Mouse (Mus musculus): ENCODE measurements around the gene Cnga4.
"Not testable (repeated sequence)": the region's sequence is repeated elsewhere in the genome, so short reads cannot be mapped to it uniquely, and the experiment has no call there.

Cnga4 gene

DNA sequence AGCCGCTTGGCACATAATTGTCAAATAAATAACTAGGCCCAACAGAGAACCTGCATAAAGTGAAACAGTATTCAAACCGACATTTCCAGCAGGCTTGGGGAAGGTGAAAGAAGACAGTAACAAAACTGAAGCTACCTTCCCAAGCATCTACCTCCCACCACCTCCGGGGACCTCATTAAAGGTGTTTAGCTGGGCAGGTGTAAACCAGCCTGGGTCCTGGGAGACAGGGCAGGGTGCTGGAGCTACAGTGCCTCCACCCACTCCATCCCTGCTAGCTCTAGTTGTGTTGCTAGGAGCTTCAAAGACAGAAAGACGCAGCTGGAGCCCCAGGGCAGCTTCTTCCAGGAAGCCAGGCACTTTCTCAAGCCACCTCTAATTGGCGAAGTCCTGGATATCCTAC, at the start of gene Cnga4:
Gene Cnga4 (plus strand): TSS at position 301 of the 400 bp plus-strand sequence.
- no peak for DNase-seq (ENCODE audit: low spot score in 2 of 2)

DNA sequence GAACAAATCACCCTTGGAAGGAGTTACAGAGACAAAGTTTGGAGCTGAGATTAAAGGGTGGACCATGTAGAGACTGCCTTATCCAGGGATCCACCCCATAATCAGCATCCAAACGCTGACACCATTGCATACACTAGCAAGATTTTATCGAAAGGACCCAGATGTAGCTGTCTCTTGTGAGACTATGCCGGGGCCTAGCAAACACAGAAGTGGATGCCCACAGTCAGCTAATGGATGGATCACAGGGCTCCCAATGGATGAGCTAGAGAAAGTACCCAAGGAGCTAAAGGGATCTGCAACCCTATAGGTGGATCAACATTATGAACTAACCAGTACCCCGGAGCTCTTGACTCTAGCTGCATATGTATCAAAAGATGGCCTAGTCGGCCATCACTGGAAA, 48.3 kb upstream of the Cnga4 start:
- not testable (repeated sequence) for DNase-seq (ENCODE audit: low spot score in 2 of 2)

DNA sequence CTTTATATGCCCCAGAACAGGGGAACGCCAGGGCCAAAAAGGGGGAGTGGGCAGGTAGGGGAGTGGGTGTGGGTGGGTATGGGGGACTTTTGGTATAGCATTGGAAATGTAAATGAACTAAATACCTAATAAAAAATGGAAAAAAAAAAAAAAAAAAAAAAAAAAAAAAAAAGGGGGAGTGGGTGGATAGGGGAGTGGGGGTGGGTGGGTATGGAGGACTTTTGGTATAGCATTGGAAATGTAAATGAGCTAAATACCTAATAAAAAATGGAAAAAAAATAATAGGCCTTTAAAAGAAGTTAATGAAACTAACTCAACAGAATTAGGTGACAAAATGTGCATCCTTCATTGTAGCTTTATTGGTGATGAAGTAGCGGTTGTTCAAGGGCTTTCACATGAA, 47.9 kb upstream of the Cnga4 start:
- DNase-seq (ENCODE audit: low spot score in 2 of 2): not testable (repeated sequence)

DNA sequence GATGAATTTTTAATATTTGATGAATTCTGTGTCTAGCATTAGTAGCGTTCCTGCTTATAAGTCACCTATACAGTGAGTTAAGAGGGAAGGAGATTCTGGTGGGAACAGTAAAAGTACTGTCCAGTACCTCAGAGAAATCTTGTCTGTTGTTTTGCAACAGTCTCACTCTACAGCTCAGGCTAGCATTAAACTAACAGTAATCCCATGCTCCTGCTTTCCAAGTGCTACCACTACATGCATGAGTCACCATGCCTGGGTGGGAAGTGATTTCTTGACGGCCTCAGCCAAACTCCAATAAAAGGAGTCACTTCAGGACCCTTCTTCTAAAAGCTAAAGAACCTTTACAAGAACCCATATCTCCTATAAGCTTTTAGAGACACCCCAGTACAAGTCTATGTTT, 42.7 kb upstream of the Cnga4 start:
- no peak for DNase-seq (ENCODE audit: low spot score in 2 of 2)

DNA sequence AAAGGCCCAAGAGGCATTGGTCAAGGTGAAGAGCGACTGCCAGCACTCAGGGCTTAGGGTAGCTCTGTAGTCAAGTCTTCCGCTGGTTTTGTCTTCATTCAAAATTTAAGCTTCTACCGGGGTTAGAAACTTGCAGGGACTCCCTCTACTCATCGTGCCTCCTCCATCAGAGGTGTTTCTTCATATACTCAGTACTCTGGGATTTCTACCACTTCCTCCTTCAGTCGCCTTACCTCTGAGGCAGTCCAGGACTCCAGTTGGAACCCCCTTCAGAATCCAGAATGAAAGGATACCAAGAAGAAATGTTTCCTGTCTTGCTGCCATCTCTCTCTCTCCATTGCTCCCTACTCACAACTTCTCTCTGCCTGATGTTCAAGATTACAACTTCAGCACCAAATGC, 37.1 kb upstream of the Cnga4 start:
- DNase-seq (ENCODE audit: low spot score in 2 of 2): no peak

DNA sequence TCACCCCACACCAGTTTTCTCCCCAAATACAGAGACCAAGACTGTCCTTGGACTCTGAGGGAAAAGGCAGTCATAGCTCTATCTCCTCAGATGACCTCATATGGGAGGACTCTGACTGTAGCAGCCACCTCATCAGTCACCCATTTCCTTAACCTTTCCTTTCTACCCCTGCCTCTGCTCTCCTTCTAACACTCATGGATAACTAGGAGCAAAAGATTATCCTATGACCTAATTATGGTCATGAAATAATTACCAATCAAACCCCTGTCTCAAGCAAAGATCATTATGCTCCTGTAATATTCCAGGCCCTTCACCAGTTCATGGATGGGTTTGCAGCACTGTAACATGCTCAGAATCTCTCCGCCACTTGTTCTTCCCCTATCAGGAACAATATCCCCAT, 36.4 kb upstream of the Cnga4 start, which contains the start of gene Olfr692:
Gene Olfr692 (plus strand): TSS at position 301 of the 400 bp plus-strand sequence.
- no peak for DNase-seq (ENCODE audit: low spot score in 2 of 2)

DNA sequence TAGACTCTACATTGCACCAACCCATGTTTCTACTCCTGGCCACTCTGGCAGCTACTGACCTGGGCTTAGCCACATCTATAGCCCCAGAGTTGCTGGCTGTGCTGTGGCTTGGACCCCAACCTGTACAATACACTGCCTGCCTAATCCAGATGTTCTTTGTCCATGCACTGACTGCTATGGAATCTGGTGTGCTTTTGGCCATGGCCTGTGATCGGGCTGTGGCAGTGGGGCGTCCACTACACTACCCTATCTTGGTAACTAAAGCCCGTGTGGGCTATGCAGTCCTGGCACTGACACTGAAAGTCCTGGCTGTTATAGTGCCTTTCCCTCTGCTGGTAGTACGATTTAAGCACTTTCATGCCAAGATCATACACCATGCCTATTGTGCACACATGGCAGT, 35.8 kb upstream of the Cnga4 start:
- no peak for DNase-seq (ENCODE audit: low spot score in 2 of 2)

DNA sequence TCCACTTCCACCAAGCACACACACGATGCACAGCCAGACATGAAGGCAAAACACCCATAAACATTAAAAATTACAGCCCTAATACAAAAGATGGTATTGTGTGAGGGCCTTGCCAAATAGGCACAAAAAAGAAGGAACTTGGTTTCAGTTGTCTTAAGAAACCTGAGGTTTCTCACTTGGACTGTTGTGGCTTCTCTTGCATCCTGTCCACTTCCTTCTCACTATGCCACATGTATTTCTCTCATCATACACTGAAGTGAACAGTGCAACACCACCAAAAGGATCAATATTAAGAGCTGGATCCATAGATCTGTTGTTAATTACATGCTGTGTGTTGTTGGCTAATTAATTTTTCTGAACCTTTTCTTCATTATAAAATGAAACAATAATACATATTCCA, 31.5 kb upstream of the Cnga4 start:
- no peak for DNase-seq (ENCODE audit: low spot score in 2 of 2)

DNA sequence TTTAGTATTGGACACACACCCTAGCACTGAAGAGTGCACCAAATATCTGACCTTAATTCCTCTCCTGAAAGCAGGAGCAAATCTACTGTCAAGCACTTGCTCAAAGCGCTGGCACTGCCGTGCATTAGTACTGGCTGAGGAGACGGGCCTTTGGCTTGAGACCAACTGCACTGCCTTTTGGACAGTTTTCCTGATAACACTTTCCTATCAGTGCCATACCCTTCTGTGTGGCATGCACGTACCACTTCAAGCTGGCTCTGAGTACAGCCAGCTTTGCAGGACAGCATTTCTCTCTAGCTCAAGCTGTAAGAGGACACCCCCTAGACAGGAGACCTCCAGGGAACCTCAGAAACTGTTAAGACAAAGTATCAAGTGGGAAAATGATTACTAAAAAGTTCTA, 30.9 kb upstream of the Cnga4 start:
- no peak for DNase-seq (ENCODE audit: low spot score in 2 of 2)

DNA sequence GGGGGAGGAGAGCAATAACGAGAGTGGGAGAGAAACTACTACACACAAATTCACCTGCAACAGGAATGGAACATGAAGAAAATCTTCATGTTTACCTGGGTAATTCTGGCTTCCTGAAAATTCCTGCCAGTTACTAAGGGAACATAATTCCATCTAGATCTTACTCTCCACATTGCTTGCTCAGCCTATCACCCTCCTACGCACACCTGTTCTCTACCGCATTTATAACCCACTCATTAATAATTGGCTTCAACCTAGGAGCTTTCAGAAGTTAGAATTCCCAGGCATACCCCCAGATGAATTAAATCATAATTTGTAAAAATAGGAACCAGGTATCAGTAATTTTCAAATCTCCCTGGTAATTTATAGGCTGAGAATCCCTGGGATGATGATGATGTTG, 30.4 kb upstream of the Cnga4 start:
- peak in 1 of 2 experiments; percentile 18 for DNase-seq (ENCODE audit: low spot score in 2 of 2)

DNA sequence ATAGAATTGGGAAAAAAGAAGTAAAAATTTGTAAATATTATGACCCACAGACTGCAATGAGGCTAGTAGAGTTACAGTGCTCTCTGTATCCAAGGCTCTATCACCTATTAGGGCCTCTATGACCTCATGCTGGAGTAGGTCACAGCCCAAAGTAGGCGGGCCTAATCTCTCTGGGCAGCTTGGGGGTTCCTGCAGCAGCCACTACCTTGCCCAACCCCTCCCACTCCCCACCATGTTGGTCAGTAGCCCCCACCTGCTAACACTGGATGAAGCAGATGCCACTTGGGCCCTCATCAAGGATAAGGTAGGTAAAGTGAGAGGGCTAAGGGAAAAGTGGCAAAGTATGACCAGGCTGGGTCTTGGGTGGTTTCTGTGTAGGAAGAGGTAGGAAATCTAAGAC, 29.5 kb upstream of the Cnga4 start, which contains the start of gene Gm5901:
Gene Gm5901 (plus strand): TSS at position 173 of the 400 bp plus-strand sequence.
- no peak for DNase-seq (ENCODE audit: low spot score in 2 of 2)

DNA sequence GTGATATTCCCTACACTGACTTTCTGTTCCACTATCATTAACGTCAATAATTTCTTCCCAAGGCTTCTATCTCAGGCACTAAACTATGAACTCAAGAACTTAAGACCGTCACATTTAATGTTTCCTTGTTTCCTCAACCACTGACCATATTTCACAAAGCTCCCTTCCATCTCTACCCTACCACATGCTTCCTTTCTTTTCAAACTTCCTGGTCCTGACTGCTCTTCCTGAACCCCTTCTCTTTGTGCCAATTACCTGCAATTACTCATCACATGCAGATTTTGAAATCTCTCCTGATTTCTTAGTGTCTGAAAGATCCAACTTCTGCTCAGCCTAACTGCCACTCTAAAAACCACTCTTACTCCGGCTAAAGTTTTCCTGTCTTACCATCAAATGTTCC, 24.0 kb upstream of the Cnga4 start:
- DNase-seq (ENCODE audit: low spot score in 2 of 2): no peak

DNA sequence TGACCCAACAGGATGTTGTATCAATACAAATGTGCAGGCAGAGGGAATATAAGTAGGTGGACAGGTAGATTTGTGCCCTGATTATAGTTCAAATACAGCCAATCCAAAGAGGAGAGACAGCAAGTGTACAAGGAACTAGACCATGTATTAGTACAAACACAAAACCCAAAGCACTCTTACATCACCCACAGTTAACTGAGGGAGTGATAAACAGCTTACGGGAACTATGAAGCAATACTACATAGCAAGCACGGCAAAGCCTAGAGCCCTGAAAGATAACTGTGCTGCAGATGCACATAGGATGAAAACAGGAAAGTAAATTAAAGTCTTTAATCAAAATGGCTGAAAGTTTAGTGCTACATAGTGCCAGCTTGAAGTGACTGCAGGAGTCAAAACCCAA, 16.7 kb upstream of the Cnga4 start:
- no peak for DNase-seq (ENCODE audit: low spot score in 2 of 2)

DNA sequence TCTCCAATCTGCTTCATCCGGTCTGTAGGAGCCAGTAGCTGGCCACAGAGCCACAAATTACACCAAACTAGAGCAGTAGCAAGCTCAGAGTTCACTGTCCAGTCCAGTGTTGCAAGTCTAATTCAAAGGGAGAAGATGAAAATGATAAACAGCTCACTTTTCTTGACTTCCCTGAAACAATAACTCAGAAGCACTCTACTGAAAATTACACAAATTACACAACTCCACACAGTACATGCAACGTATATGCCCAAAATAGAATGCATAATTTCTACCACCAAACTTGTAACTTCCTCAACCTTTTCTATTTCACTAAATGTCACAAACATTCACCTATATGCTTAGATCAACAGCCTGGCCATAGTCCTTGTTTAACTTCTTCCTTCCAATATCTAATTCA, 14.1 kb upstream of the Cnga4 start:
- no peak for DNase-seq (ENCODE audit: low spot score in 2 of 2)

DNA sequence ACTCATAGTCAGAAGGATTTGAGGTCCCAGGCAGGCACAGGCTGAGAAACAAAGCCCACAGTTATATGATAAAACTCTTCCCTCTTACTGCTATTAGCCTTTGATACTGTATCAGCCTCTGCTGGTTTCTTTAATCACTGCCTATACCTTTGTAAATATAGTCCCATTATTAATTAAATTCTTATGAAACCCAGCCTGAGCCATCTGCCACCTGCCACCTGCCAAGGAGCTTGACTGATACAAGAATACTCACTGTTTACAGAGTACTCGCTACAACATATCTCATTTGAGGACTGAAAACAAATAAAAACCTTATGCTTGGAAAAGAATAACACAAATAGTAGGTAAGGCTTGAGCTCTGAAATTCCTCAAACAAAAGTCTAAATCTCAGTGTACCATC, 9.8 kb upstream of the Cnga4 start:
- DNase-seq (ENCODE audit: low spot score in 2 of 2): no peak

DNA sequence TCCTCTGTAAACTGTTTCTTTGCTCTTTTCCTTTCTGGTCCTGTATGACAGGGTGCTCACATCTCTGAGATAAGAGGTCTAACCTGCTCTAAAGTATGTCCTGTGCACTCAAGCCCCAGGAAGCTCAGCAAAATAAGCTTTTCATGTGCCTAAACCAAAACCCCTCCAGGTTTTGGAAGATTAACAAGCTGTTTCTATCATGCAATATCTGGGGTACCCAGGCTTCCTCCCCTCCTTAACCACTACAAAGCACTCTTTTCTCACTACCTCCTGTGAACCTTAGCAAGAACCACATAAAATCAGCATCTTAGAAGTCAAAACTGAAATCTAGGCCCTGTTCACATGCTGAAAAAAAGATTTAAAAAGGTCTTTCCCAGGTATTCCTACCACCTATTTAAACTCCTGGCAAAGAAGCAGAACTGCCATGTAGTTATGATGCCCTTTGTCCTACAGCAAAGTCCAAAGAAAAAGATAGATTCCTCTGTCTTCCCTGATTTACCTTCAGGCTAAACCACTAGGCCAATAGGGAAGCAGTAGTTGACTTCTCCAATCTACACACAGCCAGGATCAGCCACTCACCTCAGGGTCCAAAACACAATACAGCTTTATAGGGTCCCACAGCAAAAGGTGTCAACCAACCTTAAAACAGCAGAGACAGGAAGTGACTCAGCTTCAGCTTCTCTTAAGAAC, 9.1 kb upstream of the Cnga4 start:
- no peak for DNase-seq (ENCODE audit: low spot score in 2 of 2)

DNA sequence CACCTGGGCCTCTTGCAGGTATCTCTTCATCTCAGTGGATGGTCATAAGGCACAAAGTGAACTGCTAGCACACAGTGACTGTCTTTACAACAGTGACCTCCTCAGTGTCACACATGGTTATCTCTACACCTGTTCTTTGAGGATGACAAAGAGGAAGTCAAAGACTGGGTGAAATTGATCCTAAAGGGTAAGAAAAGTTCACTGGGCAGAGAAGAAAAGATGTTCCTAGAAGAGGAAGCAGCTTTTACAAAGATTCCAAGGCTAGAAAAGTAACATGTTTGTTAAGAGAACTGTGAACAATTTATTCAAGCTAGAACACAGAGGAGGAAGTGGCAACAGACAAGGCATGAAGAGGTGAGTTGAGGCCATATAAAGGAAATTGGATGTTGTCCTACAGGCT, 8.2 kb upstream of the Cnga4 start:
- DNase-seq (ENCODE audit: low spot score in 2 of 2): no peak

DNA sequence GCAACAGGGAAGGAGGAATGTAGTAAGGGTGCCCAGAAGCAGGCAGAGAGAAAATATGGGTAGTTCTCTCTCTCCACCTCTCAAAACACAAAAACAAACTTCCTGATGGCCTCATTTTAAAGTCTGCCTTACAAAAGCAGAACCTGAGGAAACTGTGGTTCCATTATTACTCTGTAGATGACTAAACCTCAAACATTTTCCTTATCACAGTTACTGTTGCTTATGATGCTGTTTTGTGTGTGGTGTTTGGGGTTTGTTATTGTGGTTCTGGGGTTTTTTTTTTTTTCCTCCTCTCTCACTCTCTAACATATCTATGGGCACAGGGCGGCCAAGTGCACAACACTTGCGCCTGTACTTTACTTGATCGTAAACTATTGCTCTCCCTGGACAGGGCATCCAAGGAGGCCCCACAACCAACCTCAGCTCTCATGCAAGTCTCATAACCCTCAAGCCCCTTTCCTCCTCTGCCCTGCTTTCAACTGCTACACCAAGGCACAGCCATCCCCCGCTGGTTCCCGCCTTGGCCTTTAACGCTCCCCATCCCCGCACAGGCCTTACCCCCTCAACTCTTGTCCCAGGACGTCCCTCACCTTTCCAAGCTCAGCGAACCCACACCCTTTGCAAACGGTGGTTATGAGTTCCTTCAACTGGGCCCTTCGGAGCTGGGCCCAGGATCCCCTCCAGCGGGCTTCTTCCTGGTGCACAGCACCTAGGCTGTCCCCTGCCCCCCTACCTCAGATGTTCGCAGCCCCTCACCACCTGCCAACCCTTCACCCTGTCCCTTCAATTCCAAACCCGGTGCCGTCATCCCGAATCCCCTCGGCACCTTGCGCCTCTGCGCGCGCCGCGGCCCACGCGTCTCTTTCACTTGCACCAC, 5.1 kb upstream of the Cnga4 start:
- DNase-seq (ENCODE audit: low spot score in 2 of 2): no peak

DNA sequence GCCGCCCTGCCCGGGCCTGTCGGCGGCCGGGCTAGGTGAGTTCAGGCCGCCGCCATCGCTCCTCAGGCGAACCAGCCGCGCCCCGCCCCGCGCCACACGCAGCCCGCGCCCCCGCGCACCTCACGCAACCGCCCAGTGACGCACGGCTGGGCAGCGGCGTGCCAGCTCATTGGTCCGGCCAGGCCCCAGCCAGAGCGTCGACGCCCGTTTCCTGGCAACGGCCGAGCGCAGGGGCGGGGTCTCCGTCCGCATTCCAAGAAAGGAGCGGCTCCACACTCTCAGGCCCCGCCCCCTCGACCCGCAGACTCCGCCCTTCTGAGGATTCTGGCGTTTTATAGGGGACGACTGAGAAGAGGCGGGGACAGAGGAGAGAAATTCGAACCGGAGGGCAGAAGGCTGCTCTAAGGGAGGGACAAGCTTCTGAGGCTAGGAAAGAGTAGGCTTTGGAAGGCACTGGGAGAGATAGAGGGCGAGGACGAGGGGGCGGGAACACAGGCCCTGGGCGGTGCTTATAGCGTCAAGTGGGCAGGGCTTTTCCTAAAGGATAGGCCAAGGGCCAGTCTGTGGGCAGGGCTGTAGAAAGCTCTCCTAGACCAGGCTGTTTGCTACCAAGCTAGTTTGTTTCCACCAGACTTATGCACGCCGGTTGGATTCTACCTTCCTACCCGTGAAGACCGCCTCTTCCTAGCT, 4.3 kb upstream of the Cnga4 start, which contains the start of gene Fam160a2:
Gene Fam160a2 (minus strand): TSS at position 120 of the 690 bp plus-strand sequence.
- DNase-seq (ENCODE audit: low spot score in 2 of 2): peak; percentile 98 to 99

DNA sequence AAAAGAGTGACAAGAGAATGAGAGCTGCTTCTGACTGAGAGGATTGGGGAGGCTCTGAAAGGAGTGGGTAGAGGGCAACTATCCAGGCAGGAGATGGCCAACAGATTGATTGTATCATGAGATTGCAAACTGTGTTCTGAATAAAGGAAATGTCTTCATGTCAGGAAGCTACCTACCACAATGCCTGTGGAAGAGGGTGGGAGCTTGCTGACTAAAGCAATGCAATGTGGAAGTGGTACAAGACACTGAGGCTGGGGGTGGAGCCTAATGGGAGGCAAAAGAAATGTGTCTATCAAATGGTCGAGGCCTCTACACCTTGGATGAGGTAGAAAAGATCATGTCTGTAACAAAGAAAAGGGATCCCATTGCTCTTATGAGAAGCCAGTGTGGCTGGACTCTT, 2.0 kb downstream of the Cnga4 start:
- no peak for DNase-seq (ENCODE audit: low spot score in 2 of 2)

DNA sequence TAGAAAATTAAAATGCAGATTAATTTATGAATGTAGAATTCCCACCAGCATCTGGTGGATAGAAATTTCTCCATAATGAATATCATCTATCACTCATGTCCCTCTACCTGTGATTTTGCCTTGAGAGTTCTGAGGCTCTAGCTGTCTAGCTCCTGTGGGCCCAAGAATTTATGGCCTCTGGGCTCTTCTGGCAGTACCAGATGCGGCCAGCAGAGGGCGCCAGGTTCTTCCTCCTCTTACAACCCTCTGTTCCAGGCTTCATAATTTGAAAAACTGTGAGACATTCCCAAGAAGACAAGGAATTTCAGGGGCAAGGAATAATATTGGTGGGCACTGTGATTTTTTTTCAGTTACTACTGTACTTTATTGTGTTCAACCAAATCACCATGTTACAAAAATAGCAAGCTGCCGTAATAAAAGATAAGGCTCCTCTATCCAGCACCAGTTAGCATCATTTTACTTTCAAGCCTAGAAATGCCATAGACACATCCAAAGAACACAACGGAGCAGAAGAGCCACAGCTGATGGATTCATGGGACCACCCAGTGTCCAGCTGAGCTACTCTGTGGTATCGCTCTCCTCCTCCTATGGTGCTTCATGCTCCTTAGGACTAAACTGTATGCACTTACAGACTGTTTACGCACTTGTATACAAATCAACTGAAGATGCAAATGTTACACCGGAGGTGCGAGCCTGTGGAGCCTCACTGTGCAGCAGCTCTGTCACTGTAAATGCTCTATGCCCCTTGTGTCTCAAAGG, 7.7 kb downstream of the Cnga4 start:
- peak in 1 of 2 experiments; percentile 92 for DNase-seq (ENCODE audit: low spot score in 2 of 2)

DNA sequence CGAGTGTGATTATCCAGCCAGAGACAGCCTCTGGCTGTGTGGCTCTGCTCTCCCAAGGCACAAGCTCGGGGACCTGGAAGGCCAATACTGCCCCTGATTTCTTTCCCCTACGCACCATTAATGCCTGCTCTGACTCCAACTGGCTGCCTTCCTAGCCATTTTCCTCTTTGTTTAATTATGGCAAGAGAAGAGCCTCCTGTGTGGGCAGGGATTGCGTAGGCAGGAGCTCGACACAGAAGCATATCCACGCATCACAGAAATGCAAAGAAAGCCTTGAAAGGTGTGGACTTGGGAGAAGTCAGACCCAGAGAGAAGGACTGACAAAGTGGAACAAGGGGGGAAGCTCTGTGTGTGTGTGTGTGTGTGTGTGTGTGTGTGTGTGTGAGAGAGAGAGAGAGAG, 10.0 kb downstream of the Cnga4 start:
- peak in 1 of 2 experiments; percentile 62 for DNase-seq (ENCODE audit: low spot score in 2 of 2)
